Mouse (Mus musculus) CD4-positive naive resting alpha-beta T cell, adult 76 days (primary cell): ENCODE measurements around the gene Atp12a. TPM values are rescaled to one million over a fixed set of nuclear protein-coding genes. Genes with fewer than 3 reads are reported as not detected.

Experiments
- total RNA-seq: library from RNA; stranded (reverse); gene quantifications from one replicate; pipeline ENCODE4 v1.2.4, GENCODE M21; 2023

Gene Atp12a
- not detected for total RNA-seq

DNA sequence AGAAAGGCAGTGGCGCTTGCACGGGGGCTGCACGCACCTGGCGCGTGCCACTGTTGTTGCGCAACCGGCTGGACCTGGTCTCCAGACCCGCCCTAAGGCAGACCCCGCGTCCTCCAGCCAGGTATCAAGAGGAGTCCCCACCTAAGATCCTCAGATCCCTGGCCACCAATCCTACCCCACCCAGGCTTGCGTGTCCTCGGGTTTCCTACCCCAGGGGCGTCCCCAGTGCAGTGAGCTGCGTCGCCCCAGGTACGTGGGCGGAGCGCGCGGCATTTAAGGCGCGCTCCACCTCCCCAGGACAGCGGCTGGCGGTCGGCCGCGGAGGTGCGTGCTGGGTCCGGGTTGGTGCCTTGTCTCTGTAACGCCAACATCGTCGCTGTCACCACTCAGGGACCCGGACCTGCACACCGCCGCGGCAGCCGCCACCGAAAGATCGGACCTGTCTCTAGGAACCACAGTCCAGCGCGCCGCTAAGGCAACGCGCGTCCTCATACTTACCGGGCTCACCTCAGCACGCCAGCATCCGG is at the start of gene Atp12a:
Atp12a (plus strand) TSS at position 358 of the 527 bp plus-strand sequence.

DNA sequence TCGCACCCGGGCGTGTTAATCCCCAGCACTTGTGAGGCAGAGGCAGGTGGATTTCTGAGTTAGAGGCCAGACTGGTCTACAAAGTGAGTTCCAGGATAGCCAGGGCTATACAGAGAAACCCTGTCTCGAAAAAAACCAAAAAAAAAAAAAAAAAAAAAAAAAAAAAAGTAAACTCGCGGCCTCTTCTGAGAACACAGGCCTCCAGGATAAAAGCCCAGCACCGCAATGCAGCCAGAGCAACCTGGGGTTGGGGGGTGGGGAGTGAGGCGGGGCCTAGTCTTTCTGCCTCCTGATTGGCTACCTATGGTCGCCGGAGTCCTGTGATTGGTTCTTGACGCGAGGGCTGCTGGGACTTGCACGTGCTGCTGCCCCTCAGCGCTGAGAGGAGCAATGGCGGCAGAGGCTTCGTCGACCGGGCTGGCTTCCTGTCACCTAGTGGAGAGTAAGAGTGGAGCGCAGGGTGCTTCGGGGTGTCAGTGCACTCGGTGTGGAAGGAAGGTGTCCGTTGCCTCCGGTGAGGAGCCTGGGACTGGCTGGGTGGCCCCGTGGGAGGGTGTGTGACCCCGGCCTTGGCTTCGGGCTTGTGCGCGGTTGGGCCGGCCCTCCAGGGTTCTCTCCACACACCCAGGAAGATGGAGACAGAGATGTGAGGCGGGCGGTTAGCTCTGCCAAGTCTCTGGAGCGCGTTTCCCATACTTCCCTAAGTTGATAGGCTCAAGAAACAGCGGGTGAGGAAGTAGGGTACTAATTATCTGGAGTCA is 37.6 kb downstream of the Atp12a start, which contains the start of gene Rnf17:
Rnf17 (plus strand) TSS at position 271 of the 761 bp plus-strand sequence.

Other genes starting within 250 kb of the Atp12a start
- not detected for gene Gzme, start 244.4 kb upstream of the Atp12a start, total RNA-seq
- gene Gzmd, start 232.5 kb upstream of the Atp12a start, total RNA-seq: not detected
- not detected for gene Gzmg, start 205.5 kb upstream of the Atp12a start, total RNA-seq
- not detected for gene Gzmn, start 190.5 kb upstream of the Atp12a start, total RNA-seq
- gene Gzmf, start 153.7 kb upstream of the Atp12a start, total RNA-seq: not detected
- not detected for gene Gzmc, start 130.4 kb upstream of the Atp12a start, total RNA-seq
- gene Gzmb, start 102.8 kb upstream of the Atp12a start, total RNA-seq: 3.6 TPM
- 0.29 TPM for gene Rnf17, start 37.5 kb downstream of the Atp12a start, total RNA-seq
- 9.1 TPM for gene Cenpj, start 210.4 kb downstream of the Atp12a start, total RNA-seq
- 77.4 TPM for gene Parp4, start 210.6 kb downstream of the Atp12a start, total RNA-seq